Mouse (Mus musculus): ENCODE results near the gene Evc2. TPM values are rescaled to one million over a fixed set of nuclear protein-coding genes. Genes with fewer than 3 reads are reported as not detected.

The Evc2 gene
- total RNA-seq (2021): 10 to 100 TPM; 25.0 to 30.4 TPM
- long read RNA-seq, experiment 1, full-length matches to known transcripts: 11 of 24 reads
- long read RNA-seq, experiment 1, partial matches to known transcripts: 7 of 24 reads
- long read RNA-seq, experiment 1, other reads (novel, unspliced or antisense): 6 of 24 reads
- long read RNA-seq, experiment 2, full-length matches to known transcripts: 37 of 102 reads
- long read RNA-seq, experiment 2, partial matches to known transcripts: 7 of 102 reads
- long read RNA-seq, experiment 2, other reads (novel, unspliced or antisense): 58 of 102 reads

DNA sequence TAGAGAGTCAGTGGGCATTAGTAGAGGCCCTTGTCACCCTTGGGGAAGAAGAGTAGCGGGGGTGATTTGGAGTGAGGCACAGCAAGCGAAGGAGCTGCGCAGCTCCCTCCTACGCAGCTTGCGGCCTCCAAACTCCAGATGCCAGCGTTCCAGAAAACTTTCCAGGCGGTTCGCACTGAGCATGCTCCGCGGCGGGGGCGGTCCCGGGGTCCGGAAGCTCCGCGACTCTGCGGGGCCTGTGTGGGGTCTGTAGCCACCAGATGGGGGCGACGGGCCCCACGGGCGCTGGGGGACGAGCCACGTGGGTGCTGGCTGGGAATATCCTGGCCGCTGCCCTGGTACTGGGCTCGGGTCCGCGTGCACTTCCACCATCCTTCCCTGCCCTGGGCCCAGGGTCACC lies at the start of gene Evc2:
Gene Evc2, plus strand, starts transcription at position 212 of the 400 bp plus-strand sequence.
- DNase-seq (ENCODE audit: low spot score in 2 of 2): peak; percentile 31 to 57

DNA sequence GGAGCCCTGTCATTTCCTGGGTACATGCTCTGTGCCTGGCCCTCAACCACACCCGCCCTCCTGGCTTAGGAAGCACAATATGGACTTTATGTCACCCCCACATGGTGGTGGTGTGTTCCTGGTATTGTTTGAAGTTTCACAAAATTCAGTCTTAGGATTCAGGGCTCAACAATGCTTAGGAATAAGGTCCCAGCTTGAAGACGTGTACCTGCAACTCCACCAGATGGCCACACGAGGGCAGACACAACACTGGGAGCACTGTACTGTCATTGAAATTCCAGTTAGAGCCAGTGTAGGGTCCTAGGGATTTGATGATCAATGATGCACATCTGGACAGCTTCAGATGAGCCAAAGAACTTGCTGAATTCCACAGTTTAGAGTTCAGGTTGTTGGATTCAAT lies 49.1 kb upstream of the Evc2 start:
- no peak for DNase-seq (ENCODE audit: low spot score in 2 of 2)

DNA sequence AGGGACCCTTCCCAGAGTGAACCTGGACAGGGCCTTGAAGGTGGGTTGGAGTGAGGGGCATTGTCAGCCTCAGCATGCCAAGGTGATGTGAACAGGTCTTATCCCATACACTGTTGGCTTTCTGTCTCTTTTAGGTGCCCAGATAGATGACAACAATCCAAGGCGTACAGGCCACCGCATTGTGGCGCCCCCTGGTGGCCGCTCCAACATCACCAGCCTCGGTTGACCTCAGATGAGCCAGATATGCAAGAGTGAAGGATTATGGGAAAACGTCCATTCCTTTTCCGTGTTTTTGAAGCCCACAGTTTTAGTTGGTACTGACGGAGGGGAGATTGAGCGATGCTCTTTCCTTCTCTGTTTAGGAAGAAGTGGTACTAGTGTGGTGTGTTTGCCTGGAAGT lies 47.3 kb upstream of the Evc2 start:
- DNase-seq (ENCODE audit: low spot score in 2 of 2): no peak

DNA sequence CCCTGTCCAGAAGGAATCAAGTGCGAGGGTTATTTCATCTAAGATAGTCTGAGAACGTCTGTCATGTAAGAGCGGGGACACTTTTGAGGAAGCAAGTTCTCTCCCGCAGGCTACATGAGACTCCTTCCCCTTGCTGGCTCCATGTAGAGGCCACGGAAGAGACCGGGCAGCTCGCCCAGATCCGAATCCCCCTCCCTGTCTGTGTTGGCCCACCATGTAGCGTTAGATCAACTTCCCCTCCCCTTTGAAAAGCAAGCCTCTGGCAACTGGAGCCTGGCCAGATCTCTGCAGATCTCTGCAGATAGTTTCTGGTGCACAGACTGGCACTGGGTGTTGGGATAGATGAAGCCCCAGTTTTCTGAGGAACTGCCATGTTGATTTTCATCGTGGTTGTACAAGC lies 41.6 kb upstream of the Evc2 start:
- DNase-seq (ENCODE audit: low spot score in 2 of 2): no peak

DNA sequence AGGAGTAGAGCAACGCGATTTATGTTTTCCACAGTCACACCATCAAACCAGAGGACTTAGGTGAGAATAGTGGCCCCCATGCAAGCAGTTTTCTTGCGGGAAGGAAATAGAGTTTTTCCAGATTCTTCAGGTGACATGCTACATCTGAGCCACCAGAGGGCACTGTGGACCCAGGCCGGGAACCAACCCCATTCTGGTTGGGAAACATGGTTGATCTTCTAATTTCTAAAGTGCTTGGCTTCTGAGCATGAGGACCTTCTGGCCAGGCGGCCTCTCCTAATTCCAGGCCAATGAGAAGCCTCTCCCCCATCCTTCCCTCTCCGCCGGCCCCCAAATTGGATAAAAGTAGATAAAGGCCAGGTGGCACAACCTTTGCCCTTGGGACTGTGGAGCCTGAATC lies 39.9 kb upstream of the Evc2 start:
- no peak for DNase-seq (ENCODE audit: low spot score in 2 of 2)

DNA sequence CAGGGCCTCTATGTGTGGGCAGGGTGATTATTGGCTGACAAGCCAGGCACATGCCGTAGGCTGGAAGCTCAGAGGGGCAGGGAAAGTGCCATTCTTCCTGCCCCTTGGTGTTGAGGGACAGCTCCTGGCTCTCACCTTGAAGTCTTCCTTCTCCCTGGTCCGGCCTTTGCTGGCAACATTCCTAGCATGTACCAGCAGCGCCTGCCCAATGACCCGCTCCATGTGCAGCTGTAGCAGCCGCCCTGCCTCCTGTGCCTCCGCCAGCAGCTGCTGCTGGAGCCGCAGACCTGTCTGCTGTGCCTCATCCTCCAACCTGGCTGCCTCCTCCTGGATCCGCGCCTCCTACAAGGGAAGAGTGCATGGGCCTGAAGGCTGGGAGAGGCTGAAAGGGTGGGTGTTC lies 28.3 kb upstream of the Evc2 start:
- DNase-seq (ENCODE audit: low spot score in 2 of 2): no peak

DNA sequence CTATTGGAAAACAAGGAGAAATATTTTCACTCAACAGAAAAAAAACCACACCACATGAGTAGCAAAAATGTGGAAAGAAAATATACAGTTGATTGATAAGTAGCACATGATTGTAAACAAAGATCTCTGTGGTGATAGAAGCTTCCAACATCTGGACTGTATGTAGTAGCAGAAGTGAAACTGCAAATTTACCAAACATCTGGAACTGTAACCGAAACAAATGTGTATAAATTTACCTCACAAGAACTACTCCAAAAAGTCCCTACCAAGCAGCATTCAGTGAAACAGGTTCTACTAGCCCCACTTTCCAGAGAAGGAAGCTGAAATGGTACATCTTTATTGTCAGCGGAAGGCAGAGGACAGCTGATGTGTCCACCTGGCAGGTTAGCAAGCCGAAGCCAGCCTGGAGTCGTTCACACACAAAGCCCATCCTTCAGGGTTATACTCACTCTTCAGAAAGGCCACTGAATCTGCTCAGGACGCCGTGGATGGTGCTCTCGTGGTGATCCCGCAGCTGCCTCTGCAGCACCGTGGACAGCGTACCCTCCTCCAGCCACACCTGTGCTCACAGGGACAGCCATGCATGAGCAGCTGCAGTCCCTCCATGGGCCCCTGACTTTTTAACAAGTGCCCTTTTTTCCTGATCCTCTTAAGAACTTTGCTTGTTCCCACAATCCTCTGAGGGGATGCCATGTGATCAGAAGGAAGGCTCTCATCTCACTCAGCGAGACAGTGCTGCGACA lies 25.1 kb upstream of the Evc2 start:
- DNase-seq (ENCODE audit: low spot score in 2 of 2): no peak

DNA sequence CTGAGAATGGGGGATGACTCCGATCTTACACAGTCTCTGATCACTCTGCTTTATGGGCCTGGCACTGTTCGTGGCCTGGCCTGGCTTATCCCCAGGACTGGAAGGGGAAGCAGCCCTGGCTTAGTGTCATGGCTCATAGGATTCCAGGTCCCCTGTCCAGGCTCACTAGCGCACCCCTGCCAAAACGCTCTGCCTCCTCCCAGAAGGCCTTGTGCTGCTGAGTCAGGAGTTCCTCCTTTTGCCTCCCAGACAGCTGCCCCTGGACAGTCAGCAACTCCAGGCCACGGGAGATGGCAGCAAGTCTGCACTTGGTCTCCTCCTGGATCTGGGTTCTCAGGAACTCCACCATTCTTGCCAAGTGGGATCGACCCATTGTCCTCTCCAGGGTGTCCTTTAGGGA lies 19.6 kb upstream of the Evc2 start:
- DNase-seq (ENCODE audit: low spot score in 2 of 2): no peak

DNA sequence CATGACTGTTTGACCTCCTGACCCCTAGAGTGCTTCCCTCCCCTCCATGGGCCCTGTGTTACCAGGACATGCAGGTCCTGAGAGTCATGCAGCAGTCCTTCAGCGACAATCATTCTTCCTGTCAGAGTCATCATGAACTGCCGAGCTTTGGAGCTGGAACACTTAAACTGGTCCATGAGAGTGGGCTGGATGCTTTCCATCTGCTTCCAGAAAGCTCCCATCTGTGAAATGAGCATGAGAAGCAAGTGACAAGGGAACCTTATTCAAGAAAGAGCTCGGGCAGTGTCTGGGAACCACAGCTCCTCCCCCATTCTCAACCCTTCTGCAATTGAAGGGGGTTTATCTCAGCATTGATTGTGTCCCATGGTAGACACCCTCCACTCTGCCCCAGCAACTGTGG lies 18.1 kb upstream of the Evc2 start:
- no peak for DNase-seq (ENCODE audit: low spot score in 2 of 2)

DNA sequence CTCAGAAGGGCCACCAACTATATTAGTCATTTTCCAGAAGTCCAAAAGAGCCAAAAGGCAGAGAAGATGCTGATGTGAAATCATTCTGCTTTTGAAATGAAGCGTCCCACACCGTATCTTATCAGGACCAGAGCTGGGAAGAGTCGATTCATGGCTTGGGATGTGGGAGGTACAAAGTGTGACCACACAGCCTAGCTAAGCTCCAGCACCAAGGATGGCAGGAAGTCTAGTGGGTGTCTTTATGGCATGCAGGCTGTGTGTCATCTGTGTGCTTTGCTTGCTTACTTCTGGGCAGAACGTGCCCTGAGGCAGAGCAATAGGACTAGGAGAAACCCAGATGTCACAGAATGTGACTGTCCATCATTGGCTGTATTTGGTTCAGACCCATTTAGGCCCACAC lies 17.5 kb upstream of the Evc2 start:
- DNase-seq (ENCODE audit: low spot score in 2 of 2): no peak

DNA sequence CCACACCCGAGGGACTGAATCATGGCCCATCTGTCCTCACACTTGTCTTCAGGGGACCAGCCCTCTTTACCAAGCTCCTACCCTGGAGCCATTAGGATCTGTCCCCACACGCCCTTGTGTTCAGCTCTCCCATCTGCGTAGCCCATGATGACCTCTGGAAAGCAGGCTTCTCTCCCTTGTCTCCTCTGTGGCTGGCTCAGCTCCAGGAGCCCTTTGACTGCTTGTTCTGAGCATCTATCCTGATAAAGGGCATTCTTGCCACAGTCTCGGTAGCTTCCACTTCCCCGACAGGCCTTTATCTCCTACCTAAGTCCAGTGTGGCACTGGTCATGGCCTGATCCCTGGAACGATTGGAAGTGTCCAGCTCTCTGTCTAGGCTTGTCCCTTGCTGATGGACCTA lies 11.6 kb upstream of the Evc2 start:
- no peak for DNase-seq (ENCODE audit: low spot score in 2 of 2)

DNA sequence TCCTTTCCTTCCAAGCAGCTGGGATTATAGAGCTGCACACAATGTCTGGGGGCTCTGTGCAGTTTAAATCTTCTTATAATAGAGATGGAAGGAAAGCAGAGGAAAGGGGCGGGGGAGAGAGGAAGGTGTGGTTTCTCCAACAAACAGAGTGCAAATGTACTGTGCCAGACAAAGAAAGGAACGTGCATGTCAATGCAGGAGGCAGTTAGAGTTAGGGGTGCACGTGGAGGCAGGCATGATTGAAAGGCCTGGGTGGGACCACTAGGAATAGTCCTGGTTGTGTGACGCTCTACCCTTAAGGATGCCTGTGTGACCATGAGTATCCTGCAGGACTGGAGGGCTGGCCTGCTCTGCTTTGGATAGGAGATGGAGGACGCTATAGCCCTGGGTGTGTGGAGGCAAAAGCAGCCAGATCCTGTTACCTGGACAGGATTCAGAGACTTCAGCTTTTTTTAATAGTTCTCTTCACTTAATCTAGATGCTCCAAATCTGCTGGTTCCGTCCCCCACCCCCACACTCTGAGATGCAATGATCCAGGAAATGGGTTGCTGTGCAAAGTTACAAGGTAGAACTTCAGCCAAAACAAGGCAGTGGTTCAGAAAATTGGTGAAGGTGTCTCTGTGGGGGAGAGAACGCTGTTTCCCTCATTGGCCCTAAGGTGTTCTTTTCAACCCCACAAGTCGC lies 7.7 kb upstream of the Evc2 start:
- no peak for DNase-seq (ENCODE audit: low spot score in 2 of 2)

DNA sequence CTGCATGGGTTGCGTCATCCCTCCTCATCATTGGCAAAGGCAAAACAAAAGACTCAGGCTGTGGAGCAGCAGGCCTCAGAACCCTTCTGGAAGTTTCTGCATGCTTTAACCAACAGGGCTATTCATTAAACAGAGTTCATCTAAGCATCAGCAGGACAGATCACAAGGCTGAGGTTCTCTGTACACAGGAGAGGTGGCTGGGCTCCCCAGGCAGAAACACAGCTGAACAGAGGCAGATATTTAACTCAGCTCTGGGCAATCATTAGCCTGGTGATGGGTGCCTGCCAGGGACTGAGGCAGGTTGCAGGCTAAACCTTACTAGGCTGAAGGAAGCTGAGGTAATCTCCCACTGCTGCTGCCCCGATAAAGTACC lies 7.2 kb upstream of the Evc2 start:
- no peak for DNase-seq (ENCODE audit: low spot score in 2 of 2)

DNA sequence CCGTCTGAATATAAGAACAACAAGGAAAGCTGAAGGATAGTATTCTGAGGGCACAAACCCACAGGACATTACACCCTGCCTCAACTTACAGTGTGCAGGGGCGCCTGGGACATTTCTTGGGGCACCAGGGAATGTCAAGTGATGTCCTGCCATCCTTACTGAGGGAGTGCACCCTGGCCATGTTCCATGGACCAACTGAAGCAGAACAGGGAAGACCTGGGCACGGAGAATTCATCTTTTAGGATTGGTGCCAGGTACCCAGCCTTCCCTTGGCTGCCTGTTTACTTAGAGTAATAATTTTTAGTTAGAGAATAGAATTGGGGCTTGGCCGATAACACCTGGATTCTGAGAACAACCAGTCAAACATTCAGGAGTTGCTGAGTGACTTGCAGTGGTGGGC lies 6.2 kb upstream of the Evc2 start:
- DNase-seq (ENCODE audit: low spot score in 2 of 2): no peak

DNA sequence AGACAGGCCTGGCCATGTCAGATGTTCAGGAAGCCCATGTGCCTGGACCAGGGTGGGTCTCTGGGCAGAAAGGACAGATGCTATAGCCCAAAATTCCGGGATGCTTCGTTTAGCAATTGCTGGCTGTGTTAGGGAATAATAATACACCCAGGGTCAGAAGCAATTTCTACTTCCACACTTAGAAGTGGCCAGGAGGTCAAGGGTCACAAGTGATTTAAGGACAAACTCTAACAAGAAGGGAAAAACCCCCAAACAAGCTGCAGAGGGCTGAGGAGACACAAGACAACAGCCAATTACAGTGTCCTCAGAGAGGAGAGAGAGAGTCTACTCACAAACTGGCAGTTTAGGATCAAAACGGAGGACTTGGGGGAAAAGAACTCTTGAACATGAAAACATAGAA lies 3.2 kb upstream of the Evc2 start:
- DNase-seq (ENCODE audit: low spot score in 2 of 2): no peak

DNA sequence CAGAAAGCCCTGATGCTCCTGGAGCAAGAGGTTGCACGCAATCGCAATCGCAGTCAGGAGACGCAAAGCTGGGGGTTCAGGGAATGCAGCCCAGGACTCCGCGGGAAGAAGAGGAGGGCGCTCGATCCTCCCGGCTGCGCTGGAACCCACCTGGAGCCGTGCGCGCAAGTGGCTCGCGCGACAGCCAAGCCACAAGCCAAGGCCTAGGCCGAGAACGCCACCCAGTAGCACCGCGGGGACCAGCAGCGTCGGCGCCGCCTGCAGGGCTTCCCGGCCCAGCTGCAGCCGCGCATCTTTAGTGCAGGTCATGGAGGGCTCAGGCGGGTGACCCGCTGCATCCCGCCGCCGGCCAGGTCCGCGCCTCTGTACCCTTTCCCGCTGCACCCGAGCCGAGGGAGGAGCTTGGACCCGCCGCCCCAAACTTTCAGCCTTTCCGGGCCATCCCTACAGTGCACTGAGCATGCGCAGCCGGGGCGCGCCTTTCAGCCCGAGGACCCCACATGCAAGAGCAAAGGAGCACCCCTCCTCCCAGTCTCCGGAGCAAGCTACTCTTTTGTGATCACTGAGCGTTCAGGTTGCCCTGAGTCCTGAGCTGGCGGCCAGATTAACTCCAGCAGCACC lies 1.7 kb upstream of the Evc2 start, which contains the start of gene Evc:
Gene Evc, minus strand, starts transcription at position 410 of the 621 bp plus-strand sequence.
- peak; percentile 29 to 43 for DNase-seq (ENCODE audit: low spot score in 2 of 2)

DNA sequence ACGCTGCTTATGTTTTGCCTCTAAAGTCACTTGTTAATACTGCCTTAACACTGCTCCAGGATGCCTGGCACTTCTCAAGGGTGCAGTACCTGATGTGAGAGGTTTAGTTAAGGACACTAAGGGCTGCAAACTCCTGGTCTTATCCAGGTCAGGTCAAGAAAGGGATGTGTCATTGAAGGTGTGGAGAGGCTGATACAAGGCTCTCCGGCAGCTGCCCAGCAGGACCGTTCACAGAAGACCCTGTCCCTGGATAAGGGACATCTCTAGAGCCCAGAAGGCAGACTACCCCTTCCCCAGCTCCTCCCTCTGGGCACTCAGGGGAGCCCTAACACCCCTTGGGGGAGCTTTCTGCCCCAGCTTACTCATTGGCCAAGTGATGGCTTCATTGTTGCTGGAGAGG lies 603 bp upstream of the Evc2 start:
- DNase-seq (ENCODE audit: low spot score in 2 of 2): no peak

DNA sequence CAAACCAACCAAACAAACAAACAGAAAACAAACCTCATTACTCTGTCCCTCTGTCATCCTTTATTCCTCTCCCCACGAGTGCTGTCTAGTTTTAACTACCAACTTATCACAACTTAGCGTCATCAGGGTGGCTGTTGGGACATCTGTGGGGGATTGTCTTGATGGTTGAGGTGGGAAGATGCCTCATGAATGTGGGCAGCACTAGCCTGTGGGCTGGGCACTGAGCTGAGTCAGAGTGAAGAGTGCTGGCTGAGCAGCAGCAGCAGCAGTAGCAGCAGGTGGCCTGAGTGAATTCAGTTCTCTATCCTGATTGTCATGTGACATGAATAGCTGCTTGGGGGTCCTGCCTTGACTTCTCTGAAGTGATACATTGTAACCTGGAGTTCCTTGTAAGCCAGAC lies 5.7 kb downstream of the Evc2 start:
- DNase-seq (ENCODE audit: low spot score in 2 of 2): no peak

DNA sequence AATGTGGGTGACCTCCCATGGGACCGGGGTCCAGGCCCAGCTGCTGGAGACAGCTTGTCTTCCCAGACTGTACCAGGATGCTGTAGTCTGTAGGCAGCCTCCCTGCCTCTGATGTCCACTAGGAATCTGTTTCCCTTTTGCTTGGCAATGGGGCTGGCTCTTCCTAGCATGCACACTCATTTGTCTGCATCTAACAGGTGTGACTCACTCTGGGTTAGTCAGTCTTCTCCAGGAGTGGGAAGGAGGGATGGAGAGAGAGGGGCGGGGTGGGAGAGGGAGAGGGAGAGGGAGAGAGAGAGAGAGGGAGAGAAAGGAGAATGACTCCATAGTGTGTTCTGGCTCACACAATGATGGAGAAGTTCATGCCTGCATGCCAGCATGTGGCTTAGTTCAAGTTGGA lies 13.5 kb downstream of the Evc2 start:
- no peak for DNase-seq (ENCODE audit: low spot score in 2 of 2)

DNA sequence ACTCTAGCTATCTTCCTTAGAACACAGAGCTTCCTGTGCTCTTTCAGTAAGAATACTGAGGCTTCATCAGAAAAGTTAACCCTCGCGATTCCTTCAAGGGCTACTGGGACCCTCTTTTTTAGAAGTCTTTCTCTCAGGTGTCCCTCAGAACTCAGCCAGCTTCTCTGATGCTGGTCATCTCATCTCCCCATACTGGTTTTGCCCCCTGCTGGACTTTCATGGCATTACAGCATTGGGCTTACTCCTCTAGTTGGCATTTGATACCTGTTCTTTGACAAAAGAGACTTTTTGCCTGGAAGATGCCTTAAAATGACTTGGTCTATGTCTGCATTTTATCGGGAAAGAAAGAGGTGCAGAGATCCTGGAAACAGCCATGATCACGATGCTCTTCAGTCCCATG lies 16.1 kb downstream of the Evc2 start:
- no peak for DNase-seq (ENCODE audit: low spot score in 2 of 2)

DNA sequence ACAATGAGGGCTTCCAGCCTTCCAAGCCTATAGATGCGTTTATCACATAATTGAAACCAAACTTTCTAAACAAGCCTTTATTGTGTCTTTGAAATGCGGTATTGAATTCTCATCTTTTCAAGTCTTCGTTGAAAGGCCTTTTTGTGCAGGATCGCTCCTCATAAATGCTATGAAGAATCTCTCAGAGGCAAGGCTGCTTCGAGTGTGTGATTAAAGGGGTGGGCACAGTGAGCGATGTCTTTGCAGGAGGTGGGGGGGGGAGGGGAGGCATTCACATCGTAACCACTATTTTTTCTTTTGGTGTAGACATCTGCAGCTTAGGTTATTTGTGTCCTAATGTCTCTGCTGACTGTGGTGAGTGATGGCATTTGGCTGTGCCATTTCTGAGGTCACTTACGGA lies 17.7 kb downstream of the Evc2 start:
- DNase-seq (ENCODE audit: low spot score in 2 of 2): no peak

DNA sequence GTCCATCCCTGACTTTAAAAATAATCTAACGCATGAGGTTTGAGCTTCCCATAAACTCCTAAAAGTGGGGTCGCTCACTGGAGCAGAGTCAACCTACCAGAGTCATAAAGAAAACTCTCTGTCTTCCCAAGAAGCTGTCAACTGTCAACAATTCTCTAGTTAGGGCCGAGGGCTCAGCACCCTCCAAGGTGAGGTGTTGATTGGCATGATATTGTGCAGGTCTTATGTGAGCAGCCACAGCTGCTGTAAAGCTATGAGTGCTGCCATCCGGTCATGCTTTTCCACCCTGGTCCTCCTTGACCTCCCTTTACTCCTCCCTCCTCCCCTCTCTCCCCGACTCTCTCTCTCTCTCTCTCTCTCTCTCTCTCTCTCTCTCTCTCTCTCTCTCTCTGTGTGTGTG lies 24.3 kb downstream of the Evc2 start:
- no peak for DNase-seq (ENCODE audit: low spot score in 2 of 2)

Data from adrenal gland, postnatal 4 days (tissue).